Mouse (Mus musculus): ENCODE data around the gene Arhgap21.

Gene Arhgap21

DNA sequence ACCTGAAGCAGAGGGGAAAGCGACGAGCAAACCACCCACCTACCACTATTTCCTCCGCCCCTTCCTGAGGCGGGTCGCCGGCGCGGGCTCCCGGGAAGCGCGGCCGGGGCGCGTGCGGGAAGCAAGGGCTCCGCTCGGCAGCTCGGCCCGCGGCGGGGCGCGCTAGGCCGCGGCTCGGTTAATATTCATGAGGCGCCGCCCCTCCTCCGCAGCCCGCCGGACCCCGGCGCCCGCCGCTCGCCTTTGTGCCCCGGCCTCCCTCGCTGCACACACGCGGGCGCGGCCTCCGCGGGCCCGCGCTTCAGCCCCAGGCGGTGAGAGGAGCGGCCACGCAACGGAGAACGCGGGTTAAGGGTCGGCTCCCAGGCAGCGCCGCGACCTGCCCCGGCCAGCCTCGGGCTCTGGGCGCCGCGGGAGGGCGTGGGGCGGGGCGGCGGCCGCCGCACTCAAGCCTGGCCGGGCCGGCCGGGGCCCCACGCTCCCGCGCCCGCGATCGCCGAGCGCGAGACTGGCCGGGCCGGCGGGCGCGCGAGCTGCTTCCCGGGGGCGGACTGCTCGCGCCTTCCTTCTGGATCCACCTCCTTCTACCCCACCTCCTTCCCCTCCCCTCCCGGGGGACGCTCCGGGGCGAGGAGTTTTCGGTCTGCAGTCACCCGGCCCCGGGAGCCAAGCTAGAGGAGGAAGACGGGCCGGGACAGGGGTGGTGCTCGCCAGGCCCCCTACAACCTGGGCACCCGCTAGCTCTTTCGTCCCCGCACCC, at the start of gene Arhgap21:
Arhgap21 (minus strand) TSS at position 441 of the 760 bp plus-strand sequence.
- DNase-seq = peak; percentile 65 to 70

DNA sequence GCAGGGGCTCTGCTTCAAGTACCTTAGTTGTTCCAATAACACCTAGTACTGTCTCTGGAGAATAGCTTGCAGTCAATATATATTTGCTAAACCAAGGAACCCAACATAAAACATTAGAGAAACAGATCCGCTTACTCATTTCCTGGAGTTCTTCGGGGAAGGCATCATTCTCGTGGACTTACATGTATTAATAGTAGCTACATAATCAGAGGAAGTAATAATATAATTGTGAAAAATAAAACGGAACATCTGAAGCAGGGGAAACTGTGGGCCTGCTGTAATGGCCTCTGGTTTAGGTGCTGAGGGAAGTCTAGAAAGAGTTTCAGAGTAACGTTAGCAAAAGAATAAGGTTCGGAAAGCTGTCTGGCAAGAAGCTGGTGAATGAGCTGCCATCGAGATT, 47.9 kb upstream of the Arhgap21 start:
- no peak for DNase-seq

- DNase-seq = no peak
Measured at GRCm38 (mm10) chr2:21010806-21011397, 42.2 kb upstream of the Arhgap21 start.

GRCm38 (mm10) chr2:21010219-21010618, 41.5 kb upstream of the Arhgap21 start:
- DNase-seq = no peak

- no peak for DNase-seq
Measured at GRCm38 (mm10) chr2:21009258-21010140, 40.8 kb upstream of the Arhgap21 start.

DNA sequence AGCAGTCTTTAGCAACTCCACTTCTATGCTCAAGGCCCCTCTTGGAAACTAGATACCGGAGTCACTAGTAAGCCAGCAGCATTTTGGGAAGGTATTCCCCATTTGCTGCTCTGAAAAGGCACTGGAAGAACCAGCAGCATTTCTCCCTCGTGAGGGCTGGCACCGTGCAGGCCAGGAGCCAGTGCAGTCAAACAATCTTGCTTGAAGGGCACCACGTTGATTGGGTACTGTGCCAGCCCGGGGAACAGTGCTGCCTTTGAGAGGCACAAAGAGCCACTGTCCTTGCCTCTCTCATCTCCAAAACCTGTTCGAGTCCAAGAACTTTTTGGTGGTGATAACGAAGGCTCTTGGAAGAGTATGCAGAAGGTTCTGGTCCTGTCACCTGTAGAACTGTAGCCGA, 33.9 kb upstream of the Arhgap21 start:
- no peak for DNase-seq

- DNase-seq = no peak
Measured at GRCm38 (mm10) chr2:21001156-21001555, 32.5 kb upstream of the Arhgap21 start.

DNA sequence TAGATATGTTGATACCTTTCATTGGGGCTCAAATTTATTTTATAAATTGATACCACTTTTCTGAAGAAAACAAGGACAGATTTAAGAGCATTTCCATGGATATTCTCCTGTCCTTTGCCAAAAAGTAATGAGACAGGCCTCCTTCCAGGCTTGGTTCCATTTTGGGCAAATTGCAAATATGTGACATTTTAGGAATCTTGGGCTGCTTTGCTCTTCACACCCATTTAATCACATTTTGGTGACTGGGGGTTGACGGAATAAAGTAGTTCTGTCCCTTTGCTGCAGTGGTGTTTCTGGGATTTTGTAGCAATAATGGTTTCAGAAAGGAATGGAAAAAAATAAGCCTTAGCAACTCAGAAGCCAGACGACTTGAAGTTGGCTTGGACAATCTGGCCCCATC, 26.9 kb upstream of the Arhgap21 start:
- DNase-seq = no peak

- no peak for DNase-seq
Measured at GRCm38 (mm10) chr2:20991508-20991907, 22.8 kb upstream of the Arhgap21 start.

- DNase-seq = no peak
Measured at GRCm38 (mm10) chr2:20990907-20991306, 22.2 kb upstream of the Arhgap21 start.

DNA sequence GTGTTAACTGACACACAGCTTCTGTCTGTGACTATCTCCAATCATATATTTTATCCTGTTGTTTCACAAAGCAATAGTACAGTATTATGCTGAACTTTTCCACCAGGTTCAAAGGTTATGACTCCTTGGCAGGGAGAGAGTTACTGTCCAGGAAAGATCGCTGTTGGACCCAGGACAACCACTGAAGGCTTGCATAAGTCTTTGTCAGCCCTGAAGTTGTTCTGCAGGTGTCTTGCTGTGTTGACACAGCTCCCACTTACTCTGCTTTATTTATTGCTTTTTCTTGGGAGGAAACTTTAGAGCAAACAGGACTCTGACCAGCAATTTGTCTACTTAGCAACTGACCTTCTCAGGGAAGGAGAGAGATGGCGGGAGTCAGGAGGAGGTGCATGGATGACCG, 21.4 kb upstream of the Arhgap21 start:
- DNase-seq = peak; percentile 33 to 70

- no peak for DNase-seq
Measured at GRCm38 (mm10) chr2:20987822-20988221, 19.1 kb upstream of the Arhgap21 start.

GRCm38 (mm10) chr2:20978726-20979125, 10.0 kb upstream of the Arhgap21 start:
- no peak for DNase-seq

- DNase-seq = no peak
Measured at GRCm38 (mm10) chr2:20977051-20977450, 8.4 kb upstream of the Arhgap21 start.

DNA sequence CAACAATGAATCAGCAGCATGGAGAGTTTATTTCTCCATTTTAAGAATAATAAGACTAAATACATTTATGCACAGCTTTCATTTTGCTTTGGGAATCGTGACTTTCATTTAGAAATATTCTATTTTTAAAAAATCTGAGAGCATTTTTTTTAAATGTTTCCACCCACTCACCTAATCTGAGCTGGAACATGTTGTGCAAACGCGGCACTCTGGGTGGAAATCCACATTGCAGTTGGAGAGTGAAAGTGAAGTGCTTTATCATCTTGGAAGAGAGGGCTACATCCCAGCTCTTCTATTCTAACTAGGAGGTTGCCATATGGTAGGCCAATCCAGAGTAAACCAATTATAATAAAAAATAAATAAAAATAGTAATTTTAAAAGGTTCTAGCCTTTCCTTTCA, 4.8 kb upstream of the Arhgap21 start:
- DNase-seq = no peak

GRCm38 (mm10) chr2:20972180-20972579, 3.5 kb upstream of the Arhgap21 start:
- DNase-seq = no peak

GRCm38 (mm10) chr2:20971628-20972027, 2.9 kb upstream of the Arhgap21 start:
- no peak for DNase-seq

DNA sequence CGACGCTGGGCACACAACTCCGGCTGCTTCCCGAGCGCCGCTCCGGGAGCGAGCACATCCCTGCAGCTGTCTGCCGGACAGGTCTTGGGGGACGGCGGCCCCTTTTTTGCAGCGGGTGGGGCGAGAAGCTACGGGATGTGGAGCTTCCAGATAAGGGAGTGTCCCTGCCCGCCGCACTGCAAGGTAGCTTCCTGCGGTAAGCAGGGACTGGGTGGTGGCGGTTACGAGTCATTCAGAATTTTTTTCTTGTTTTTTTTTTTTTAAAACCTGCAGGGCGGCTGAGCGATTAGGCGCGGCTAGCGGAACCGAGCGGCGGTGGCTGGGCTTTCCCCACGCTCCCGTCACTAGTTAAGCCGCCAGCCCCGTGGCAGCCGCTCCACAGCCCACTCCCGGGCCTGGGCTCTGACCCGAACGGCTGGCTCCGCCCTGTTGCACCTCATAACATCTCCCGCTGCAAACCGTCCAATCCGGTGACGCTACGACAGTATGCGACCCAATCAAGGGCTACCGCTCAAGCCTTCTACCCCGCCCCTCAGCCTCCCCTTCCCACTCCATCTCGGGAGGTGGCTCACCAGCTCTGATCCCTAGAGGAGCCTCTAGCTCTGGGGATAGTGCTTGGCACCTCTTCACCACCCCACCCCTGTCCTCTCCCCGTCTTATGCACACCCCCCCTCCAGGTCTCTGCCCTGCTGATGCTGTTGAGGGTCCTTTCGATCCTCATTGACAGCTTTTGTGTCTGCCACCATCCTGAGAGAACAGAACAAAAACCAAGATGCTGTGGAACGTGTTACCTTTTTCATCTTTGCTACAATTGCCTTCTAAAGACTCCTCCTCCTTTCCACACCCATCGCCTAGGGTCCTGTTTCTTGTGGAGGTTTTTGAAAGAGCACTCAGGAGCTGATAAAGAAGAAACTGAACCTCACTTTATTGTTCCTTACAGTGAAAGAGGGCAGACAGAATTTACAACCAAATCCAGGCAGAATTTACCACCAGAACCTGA, 820 bp upstream of the Arhgap21 start:
- DNase-seq = peak; percentile 94 to 95

DNA sequence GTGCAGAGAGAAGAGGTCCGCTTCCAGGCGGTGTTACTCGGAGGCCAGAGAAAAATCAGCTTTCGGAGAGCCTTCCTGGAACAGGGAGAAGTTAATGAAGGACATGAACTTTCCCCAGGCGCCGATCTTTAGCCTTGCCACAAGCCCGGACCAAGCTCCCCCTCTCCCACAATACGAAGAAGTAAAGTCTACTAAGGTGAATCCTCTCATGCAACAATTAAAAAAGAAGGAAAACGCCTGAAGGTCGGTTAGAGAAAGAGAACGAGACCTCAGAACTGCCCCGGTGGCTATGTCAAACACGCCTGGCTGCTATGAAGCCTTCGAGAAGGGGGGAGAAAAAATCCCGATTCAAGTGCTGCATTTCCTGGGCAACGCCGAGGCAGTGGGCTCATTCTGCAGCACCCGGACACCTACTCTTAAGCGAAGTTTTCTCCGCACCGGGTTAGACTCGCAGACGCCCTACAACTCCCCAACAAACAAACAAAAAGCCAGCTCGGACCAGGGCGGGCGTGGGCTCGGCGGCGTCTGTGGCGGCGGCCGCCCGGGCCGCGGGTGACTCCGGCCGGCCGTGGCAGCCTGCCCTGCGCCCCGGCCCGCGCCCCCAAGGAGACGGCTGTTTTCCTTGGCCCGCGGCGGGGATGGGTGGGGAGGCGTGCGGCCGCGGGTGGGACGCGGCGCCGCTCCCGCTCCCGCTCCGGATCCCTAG, 882 bp downstream of the Arhgap21 start:
- peak; percentile 54 for DNase-seq

DNA sequence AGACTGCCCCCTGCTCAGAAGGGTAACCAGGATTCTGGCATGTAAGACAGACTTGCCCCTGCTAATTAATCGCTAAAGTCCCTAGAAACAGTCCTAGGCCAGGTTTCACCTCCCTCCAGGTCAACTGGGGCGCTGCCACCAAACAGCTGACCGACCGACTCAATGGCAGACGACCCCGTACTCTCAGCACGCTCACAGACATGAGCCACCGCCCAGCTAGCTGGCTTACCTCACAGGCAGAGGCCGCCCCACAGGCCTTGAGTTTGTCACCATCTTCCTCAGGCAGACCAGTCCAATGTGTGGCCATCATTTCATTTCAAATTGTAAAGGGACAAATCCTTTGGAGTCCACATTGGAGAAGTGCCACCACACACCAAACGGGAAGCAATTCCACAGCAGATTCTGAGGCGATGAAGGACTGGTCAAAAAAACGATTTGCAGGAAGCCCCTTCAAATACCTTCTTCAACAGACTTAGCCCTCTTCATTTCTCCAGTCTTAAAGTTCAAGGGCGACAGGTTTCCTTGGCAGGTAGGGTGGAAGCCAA, 1.5 kb downstream of the Arhgap21 start:
- DNase-seq = no peak
